Mouse (Mus musculus) liver, adult 2 months (tissue): Measurements from ENCODE around the gene Pa2g4.
A peak's percentile ranks its signal among the peaks of the same experiment; 100 is the strongest.

Source experiments
- CTCF ChIP-seq: fragments of 200-500 bp; IDR thresholded peaks from 2 replicates; pipeline ENCODE4 v1.5.1; 2011; ENCODE audit warnings: low read depth, low read length, control low read depth
- POLR2A ChIP-seq: fragments of 200-500 bp; IDR thresholded peaks from 2 replicates; pipeline ENCODE4 v1.6.1; 2011; ENCODE audit warnings: low read length, control low read depth; ENCODE audit not compliant: insufficient read depth; ENCODE audit errors: extremely low read depth

DNA sequence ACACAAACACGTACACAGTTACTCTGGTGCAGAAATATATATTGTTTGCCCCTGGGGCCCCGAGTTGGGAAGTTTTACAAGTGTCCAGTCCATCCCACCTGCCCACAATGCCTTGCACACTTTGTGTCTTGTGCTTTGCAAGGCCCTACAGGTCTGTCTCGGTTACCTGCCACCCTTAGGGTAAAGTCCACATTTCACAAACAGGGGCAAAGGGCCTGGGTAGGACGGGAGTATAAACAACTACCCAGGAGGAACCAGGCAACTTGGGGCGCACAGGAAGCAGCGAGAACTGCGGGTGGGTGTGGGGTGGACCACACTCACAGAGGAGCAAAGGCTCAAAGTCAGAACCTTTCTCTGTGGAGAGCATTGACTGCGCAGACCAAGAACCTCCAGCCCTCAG, 21.9 kb upstream of the Pa2g4 start:
- peak; percentile 7; the same call in 1 of the 2 replicates for TF ChIP-seq CTCF
- peak; percentile 65; the same call in 1 of the 2 replicates for TF ChIP-seq POLR2A
